Mouse (Mus musculus): ENCODE measurements around the gene Mtfr2.

Gene Mtfr2

GRCm38 (mm10) chr10:20380798-20381197 is 33.2 kb downstream of the Mtfr2 start:
- no peak for DNase-seq

GRCm38 (mm10) chr10:20381352-20381751 is 33.8 kb downstream of the Mtfr2 start:
- DNase-seq = no peak

- DNase-seq = no peak
These were observed 35.3 kb downstream of the Mtfr2 start for GRCm38 (mm10) chr10:20382807-20383419.

GRCm38 (mm10) chr10:20390568-20390967 is 43.0 kb downstream of the Mtfr2 start:
- DNase-seq = no peak

GRCm38 (mm10) chr10:20394815-20395214 is 47.2 kb downstream of the Mtfr2 start:
- no peak for DNase-seq

GRCm38 (mm10) chr10:20395778-20396177 is 48.2 kb downstream of the Mtfr2 start:
- DNase-seq = no peak

- DNase-seq = no peak
These were observed 50.7 kb downstream of the Mtfr2 start for GRCm38 (mm10) chr10:20398224-20398623.

- DNase-seq = no peak
These were observed 51.2 kb downstream of the Mtfr2 start for GRCm38 (mm10) chr10:20398641-20399390.

- no peak for DNase-seq
These were observed 52.8 kb downstream of the Mtfr2 start for GRCm38 (mm10) chr10:20400406-20400805.

- no peak for DNase-seq
These were observed 55.4 kb downstream of the Mtfr2 start for GRCm38 (mm10) chr10:20402941-20403340.

GRCm38 (mm10) chr10:20405471-20405870 is 57.9 kb downstream of the Mtfr2 start:
- DNase-seq = peak; percentile 20

GRCm38 (mm10) chr10:20408336-20408735 is 60.8 kb downstream of the Mtfr2 start:
- DNase-seq = no peak

GRCm38 (mm10) chr10:20409181-20409580 is 61.6 kb downstream of the Mtfr2 start:
- no peak for DNase-seq
